Mouse (Mus musculus) left cerebral cortex, adult 2 months (tissue): ENCODE results near the gene Abhd12. TPM values are rescaled to one million over a fixed set of nuclear protein-coding genes. Genes with fewer than 3 reads are reported as not detected.
A peak's percentile ranks its signal among the peaks of the same experiment; 100 is the strongest.

Experiments
- DNase-seq, 2 experiments: peaks; one replicate each; pipeline ENCODE4 v3.0.0; 2021 to 2022; ENCODE audit warnings: low spot score in 2 of 2, mixed read lengths in 1 of 2; ENCODE audit errors: extremely low spot score in 1 of 2
- H3K27ac ChIP-seq: fragments of 200-600 bp; 2 replicates; pipeline ENCODE4 v1.8.1; 2022
- H3K4me3 ChIP-seq: fragments of 200-600 bp; 2 replicates; pipeline ENCODE4 v1.8.1; 2022
- CTCF ChIP-seq: fragments of 200-600 bp; IDR thresholded peaks from 2 replicates; pipeline ENCODE4 v1.8.1; 2022; ENCODE audit warnings: antibody characterized with exemption, mild to moderate bottlenecking, moderate library complexity
- intact Hi-C: fragments of 180-260 bp; cut with DNase I; formaldehyde crosslinking; loops from one replicate; pipeline ENCODE4 v1.15.1; 2025
- total RNA-seq, 2 experiments: library from RNA; stranded (reverse); gene quantifications; 2 replicates each; pipeline ENCODE4 v1.2.3; 2021

Gene Abhd12
- total RNA-seq, 2 experiments from 2014 or later = 298 to 305 TPM

DNA sequence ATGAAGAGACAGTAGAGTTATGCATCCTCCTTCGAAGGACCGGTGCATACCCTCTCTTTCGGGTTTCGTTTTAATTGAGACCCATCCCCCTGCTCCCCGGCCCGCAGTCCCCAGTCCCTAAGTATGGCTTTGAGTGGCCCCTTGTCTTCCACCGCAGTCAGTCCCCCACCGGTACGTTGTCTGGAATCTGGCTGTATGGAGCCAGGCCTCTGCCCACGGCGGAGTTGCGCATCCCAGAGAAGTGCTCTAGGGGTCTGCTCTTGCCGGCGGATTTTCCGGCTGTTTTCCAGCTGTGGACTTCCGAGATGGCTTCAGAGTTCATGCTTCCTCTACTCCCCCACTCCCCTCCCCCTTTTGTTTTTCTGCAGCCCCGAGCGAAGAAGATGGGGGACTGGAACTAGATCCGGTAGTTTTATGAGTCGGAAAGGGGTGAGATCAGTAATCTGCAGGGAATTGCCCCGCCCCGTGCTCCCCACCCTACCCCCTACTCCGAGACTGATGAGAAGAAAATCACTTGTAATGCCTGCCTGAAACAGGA, 117.2 kb downstream of the Abhd12 start:
- DNase-seq = no peak
- intact Hi-C loops = loop anchor here (5.0 kb wide), 1 partner anchor 110 kb away; no protein-coding TSS in a partner anchor
- TF ChIP-seq CTCF = no peak
- Histone ChIP-seq H3K4me3 (peak overlapping the region; percentile 82), H3K27ac (peak overlapping the region; percentile 69)

DNA sequence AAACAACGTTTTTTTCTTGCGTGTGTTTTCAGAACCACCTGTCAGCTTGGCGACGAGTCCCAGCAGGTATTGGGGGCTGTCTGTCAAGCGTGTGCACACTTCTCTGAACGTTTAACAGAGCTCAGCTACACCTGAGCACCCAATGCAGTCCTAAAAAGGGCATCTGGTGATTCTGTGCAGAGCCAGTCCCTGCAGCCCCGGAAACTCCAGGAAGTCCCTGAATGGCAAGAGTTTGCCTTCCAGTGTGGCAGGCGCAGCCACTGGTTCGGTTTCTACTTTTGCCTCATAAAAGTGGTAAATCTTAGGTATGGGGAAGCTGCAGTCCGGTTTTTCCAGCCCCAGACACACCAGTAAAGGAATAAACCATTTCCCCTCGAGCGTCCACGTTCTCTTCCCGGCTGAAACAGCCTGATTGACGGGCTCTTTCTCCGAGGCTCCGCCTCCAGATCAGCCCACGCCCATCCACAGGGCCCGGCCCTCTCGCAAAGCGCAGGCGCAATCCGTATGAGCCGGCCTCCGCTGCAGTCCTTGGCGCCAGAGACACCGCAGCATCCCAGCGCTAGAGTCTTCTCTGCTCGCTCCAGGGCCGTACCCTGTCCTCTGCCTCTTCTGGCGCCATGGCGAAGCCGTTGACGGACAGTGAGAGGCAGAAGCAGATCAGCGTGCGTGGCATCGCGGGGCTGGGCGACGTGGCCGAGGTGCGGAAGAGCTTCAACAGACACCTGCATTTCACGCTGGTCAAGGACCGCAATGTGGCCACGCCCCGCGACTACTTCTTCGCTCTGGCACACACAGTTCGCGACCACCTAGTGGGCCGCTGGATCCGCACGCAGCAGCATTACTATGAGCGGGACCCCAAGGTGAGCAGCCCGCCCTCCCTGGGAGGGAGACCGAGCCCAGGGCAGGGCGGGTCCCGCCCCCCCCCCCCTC, 118.0 kb downstream of the Abhd12 start, which contains the start of gene Pygb:
Gene Pygb, plus strand, starts transcription at position 485 of the 930 bp plus-strand sequence.
- H3K4me3 ChIP-seq = peak within 1 kb of the TSS; percentile 82
- TF ChIP-seq CTCF = no peak
- DNase-seq = peak; percentile 84 to 85
- peak within 1 kb of the TSS; percentile 69 for H3K27ac ChIP-seq
- intact Hi-C loops = loop anchor here (5.0 kb wide), 1 partner anchor 109 kb away; no protein-coding TSS in a partner anchor

GRCm38 (mm10) chr2:150782801-150783200, 121.7 kb downstream of the Abhd12 start:
- TF ChIP-seq CTCF = no peak
- no peak for DNase-seq
- H3K27ac ChIP-seq = no peak overlapping the region
- H3K4me3 ChIP-seq = no peak overlapping the region
- intact Hi-C loops = no loop called here

Other genes starting within 250 kb of the Abhd12 start
- gene Acss1, start 236.2 kb downstream of the Abhd12 start, total RNA-seq = 10 to 100 TPM; 18.5 to 21.5 TPM
- gene Vsx1, start 215.4 kb downstream of the Abhd12 start, total RNA-seq = under 1 TPM in 1 of 2 experiments, not detected in 1; 0.11 TPM
- gene Entpd6, start 155.7 kb downstream of the Abhd12 start, total RNA-seq = 10 to 100 TPM; 46.5 to 51.5 TPM
- gene Pygb, start 118.0 kb downstream of the Abhd12 start, total RNA-seq = 100 to 1,000 TPM; 126 to 127 TPM
- gene Gins1, start 659 bp upstream of the Abhd12 start, total RNA-seq = 1 to 10 TPM in 1 of 2 experiments, under 1 TPM in 1; 0.65 to 1.6 TPM
- gene Ninl, start 134.6 kb upstream of the Abhd12 start, total RNA-seq = 1 to 10 TPM; 6.4 to 6.5 TPM
- 10 to 100 TPM; 18.6 to 27.6 TPM for gene Nanp, start 134.7 kb upstream of the Abhd12 start, total RNA-seq
- not detected for gene Gm14151, start 187.6 kb upstream of the Abhd12 start, total RNA-seq
- not detected for gene Gm14147, start 193.5 kb upstream of the Abhd12 start, total RNA-seq